Mouse (Mus musculus) kidney, embryonic 14.5 days (tissue): ENCODE results near the gene Mlycd. TPM values are rescaled to one million over a fixed set of nuclear protein-coding genes. Genes with fewer than 3 reads are reported as not detected.

Experiments used
- ATAC-seq: fragments of 200-750 bp; cut with Nextera tagmentation; 2 replicates; pipeline ENCODE4 v1.8.0; 2017; ENCODE audit warnings: moderate number of reproducible peaks, mild to moderate bottlenecking, moderate TSS enrichment, moderate library complexity; ENCODE audit not compliant: low FRiP score, low TSS enrichment
- H3K27ac ChIP-seq: fragments of 300-500 bp; sonication (generic); 2 replicates; pipeline ENCODE4 v1.5.1; 2014; ENCODE audit warnings: low read depth, mild to moderate bottlenecking, low read length, moderate library complexity, mixed read lengths
- H3K27me3 ChIP-seq: fragments of 300-500 bp; sonication (generic); 2 replicates; pipeline ENCODE4 v1.6.1; 2014; ENCODE audit warnings: mild to moderate bottlenecking, low read length; ENCODE audit not compliant: control insufficient read depth, insufficient read depth
- H3K36me3 ChIP-seq: fragments of 300-500 bp; sonication (generic); 2 replicates; pipeline ENCODE4 v1.6.1; 2014; ENCODE audit warnings: low read length, mixed read lengths; ENCODE audit not compliant: control insufficient read depth, insufficient read depth
- H3K4me1 ChIP-seq: fragments of 300-500 bp; sonication (generic); 2 replicates; pipeline ENCODE4 v1.6.1; 2014; ENCODE audit warnings: low read length, mixed read lengths; ENCODE audit not compliant: control insufficient read depth, insufficient read depth
- H3K4me2 ChIP-seq: fragments of 300-500 bp; sonication (generic); replicated peaks from 2 replicates; pipeline ENCODE4 v1.6.1; 2014; ENCODE audit warnings: low read depth, mild to moderate bottlenecking, low read length
- H3K4me3 ChIP-seq: fragments of 300-500 bp; sonication (generic); 2 replicates; pipeline ENCODE4 v1.5.1; 2014; ENCODE audit warnings: mild to moderate bottlenecking, low read length
- H3K9ac ChIP-seq: fragments of 300-500 bp; sonication (generic); 2 replicates; pipeline ENCODE4 v1.6.1; 2014; ENCODE audit warnings: low read depth, mild to moderate bottlenecking, low read length, moderate library complexity
- H3K9me3 ChIP-seq: fragments of 300-500 bp; sonication (generic); 2 replicates; pipeline ENCODE4 v1.6.1; 2016; ENCODE audit warnings: low read length; ENCODE audit not compliant: control insufficient read depth
- WGBS: fragments of 180-500 bp; shearing (Covaris S2); extraction: QIAGEN DNeasy Blood & Tissue Kit; methylation state at CpG from one replicate; pipeline ENCODE4 v1.1.7; 2014; 5-methylcytosine and 5-hydroxymethylcytosine counted together
- polyA plus RNA-seq: library from polyadenylated mRNA; unstranded; fragments of >200 nt; fragmentation: Nextera tagmentation; extraction: Ambion mirVana; gene quantifications from 2 replicates; pipeline ENCODE4 v1.2.1, GENCODE M21; 2014

Mlycd gene
- polyA plus RNA-seq, 1 experiment from 2014 or later, result 12.1 TPM

- no peak overlapping the region for H3K9ac ChIP-seq
- H3K9me3 ChIP-seq, result no peaks in the 10 kb centered on the region
- H3K4me1 ChIP-seq, result peaks cover 17% of the 10 kb centered on the region; the same call in 1 of the 2 replicates
- H3K36me3 ChIP-seq, result no peaks in the 10 kb centered on the region
- H3K4me2 ChIP-seq, result no peak overlapping the region
- H3K27me3 ChIP-seq, result no peaks in the 10 kb centered on the region
- no peak for ATAC-seq
- 72% methylated on average over 12 of the region's 12 CpGs for whole genome bisulfite sequencing
- no peak overlapping the region for H3K27ac ChIP-seq
- no peak overlapping the region for H3K4me3 ChIP-seq
These were observed 33.1 kb downstream of the Mlycd start for GRCm38 (mm10) chr8:119427634-119428349.

GRCm38 (mm10) chr8:119428350-119428740 lies 33.7 kb downstream of the Mlycd start:
- no peak overlapping the region for H3K27ac ChIP-seq
- peak; percentile 33; the same call in 1 of the 2 replicates for ATAC-seq

DNA sequence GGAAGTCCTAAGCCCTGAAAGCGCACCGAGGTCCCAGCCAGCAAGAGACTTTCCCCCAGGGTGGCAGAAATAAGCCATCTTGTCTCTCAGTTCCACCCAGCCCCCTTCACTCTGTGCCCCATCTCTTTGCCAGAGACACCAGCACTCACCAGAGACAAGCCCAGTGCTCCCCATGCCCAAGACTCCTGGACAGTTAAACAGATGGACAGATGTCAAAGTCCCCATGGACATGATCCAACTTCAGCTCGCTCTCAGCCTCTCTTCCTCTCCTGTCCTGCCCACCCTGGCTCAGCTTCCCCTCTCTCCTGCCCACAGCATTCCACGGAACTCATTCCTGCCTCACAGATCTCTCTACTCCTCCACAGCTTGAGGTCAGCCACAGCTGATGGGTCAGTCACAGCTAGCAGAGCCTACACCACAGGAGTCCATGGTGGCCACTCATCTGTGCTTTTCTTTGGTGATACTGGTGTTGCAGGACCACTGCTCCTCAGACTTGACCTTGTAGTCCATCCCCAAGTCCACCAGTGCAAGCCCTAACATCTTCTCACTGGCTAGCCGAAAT lies 34.2 kb downstream of the Mlycd start:
- Histone ChIP-seq H3K4me3 (no peak overlapping the region), H3K9me3 (no peaks in the 10 kb centered on the region), H3K27ac (no peak overlapping the region), H3K9ac (no peak overlapping the region), H3K4me1 (peaks cover 14% of the 10 kb centered on the region; the same call in 1 of the 2 replicates), H3K36me3 (no peaks in the 10 kb centered on the region), H3K27me3 (no peaks in the 10 kb centered on the region), H3K4me2 (no peak overlapping the region)
- ATAC-seq, result no peak
- 70% methylated on average over 5 of the region's 5 CpGs for WGBS

More at GRCm38 (mm10) chr8:119428350-119428740, 33.7 kb downstream of the Mlycd start:
- Histone ChIP-seq H3K4me3 (no peak overlapping the region), H3K36me3 (no peaks in the 10 kb centered on the region), H3K4me2 (no peak overlapping the region), H3K27me3 (no peaks in the 10 kb centered on the region), H3K9ac (no peak overlapping the region), H3K9me3 (no peaks in the 10 kb centered on the region), H3K4me1 (peaks cover 17% of the 10 kb centered on the region; the same call in 1 of the 2 replicates)
- WGBS, result 38% methylated on average over 7 of the region's 7 CpGs

DNA sequence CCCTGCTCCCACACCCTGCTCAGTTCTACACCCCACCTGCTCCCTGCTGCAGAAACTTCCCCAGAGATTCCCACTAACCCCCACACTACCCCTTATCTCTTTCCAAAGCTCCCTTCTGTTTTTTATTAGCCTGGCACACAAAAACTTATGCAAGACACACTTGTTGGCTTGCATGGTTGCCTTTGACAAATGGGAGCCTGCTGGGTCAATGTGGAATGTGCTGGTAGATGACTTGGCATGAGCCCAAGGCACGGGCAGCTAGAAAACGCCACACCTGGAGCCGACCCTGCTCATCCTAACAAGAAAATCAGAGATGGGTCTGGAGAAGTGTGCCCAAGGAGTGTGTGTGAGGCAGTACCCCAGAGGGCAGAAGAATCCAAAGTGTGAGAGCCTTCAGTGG lies 34.9 kb downstream of the Mlycd start:
- Histone ChIP-seq H3K27ac (no peak overlapping the region), H3K4me1 (peaks cover 7% of the 10 kb centered on the region; the same call in 1 of the 2 replicates), H3K9ac (no peak overlapping the region), H3K36me3 (no peaks in the 10 kb centered on the region), H3K27me3 (no peaks in the 10 kb centered on the region), H3K4me3 (no peak overlapping the region), H3K9me3 (no peaks in the 10 kb centered on the region), H3K4me2 (no peak overlapping the region)
- 86% methylated on average over 3 of the region's 3 CpGs for WGBS
- no peak for ATAC-seq

- no peaks in the 10 kb centered on the region for H3K9me3 ChIP-seq
- no peak overlapping the region for H3K4me3 ChIP-seq
- H3K9ac ChIP-seq, result no peak overlapping the region
- peaks cover 5% of the 10 kb centered on the region; the same call in 1 of the 2 replicates for H3K4me1 ChIP-seq
- H3K4me2 ChIP-seq, result no peak overlapping the region
- no peak overlapping the region for H3K27ac ChIP-seq
- WGBS, result 64% methylated on average over 8 of the region's 8 CpGs
- H3K36me3 ChIP-seq, result no peaks in the 10 kb centered on the region
- ATAC-seq, result no peak
- H3K27me3 ChIP-seq, result no peaks in the 10 kb centered on the region
These were observed 35.6 kb downstream of the Mlycd start for GRCm38 (mm10) chr8:119430250-119430649.

DNA sequence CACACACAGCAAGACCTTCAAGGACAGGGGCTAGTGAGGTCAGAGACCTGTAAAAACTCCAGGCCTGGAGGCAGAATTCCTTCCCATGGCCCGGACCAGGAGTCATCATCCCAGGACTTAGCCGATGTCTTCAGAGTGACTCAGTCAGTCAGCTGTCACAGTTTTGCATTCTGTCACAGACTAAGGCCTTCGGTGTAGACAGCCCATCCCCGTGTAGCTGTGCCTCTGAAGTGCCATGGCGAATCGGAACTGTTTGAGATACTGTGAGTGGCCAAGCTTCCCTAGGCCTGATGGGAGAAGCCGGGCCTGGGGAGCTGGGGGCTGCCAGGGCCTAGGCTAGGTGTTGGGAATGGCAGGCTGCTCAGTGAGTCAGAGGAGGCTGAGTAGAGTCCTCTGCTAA lies 36.0 kb downstream of the Mlycd start:
- Histone ChIP-seq H3K4me3 (no peak overlapping the region), H3K4me2 (no peak overlapping the region), H3K27ac (no peak overlapping the region), H3K9ac (no peak overlapping the region), H3K9me3 (no peaks in the 10 kb centered on the region), H3K4me1 (peaks cover 5% of the 10 kb centered on the region; the same call in 1 of the 2 replicates), H3K36me3 (no peaks in the 10 kb centered on the region), H3K27me3 (no peaks in the 10 kb centered on the region)
- no peak for ATAC-seq
- WGBS, result 85% methylated on average over 7 of the region's 7 CpGs

DNA sequence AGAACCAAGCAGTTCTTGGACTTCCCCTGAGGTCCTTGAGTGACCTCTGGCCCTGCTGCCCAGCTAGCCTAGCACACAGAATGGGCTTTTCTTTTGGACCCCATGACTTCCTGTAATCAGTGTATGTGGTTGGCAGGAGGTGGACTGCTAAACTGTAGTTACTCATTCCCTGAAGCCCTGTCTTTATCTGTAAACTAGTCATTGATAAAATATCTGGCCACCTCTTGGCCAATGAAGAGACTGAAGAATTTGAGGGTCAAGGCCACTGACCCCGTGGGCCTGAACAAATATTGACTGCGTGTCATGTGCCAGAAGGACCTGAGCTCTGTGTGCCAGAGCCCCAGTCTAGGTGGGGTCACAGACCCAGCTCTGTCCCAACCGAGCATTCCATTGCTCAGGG lies 37.7 kb downstream of the Mlycd start:
- Histone ChIP-seq H3K4me3 (no peak overlapping the region), H3K4me1 (peaks cover 10% of the 10 kb centered on the region), H3K9me3 (no peaks in the 10 kb centered on the region), H3K4me2 (no peak overlapping the region), H3K36me3 (no peaks in the 10 kb centered on the region), H3K27me3 (no peaks in the 10 kb centered on the region), H3K27ac (no peak overlapping the region), H3K9ac (no peak overlapping the region)
- ATAC-seq, result no peak
- WGBS, result 55% methylated on average over 3 of the region's 3 CpGs

- peaks cover 11% of the 10 kb centered on the region for H3K4me1 ChIP-seq
- H3K27ac ChIP-seq, result no peak within 1 kb of the TSS
- no peaks in the 10 kb centered on the region for H3K9me3 ChIP-seq
- ATAC-seq, result no peak
- H3K36me3 ChIP-seq, result no peaks in the 10 kb centered on the region
- no peak within 1 kb of the TSS for H3K9ac ChIP-seq
- H3K4me2 ChIP-seq, result no peak within 1 kb of the TSS
- H3K27me3 ChIP-seq, result no peaks in the 10 kb centered on the region
- no peak within 1 kb of the TSS for H3K4me3 ChIP-seq
- WGBS, result 86% methylated on average over 13 of the region's 13 CpGs
These were observed 39.0 kb downstream of the Mlycd start, which contains the start of gene Osgin1 for GRCm38 (mm10) chr8:119433582-119434174. Gene Osgin1 (plus strand): TSS chr8:119434124.

GRCm38 (mm10) chr8:119434569-119434968 lies 39.9 kb downstream of the Mlycd start:
- Histone ChIP-seq H3K4me1 (peaks cover 12% of the 10 kb centered on the region), H3K9ac (no peak overlapping the region), H3K27ac (no peak overlapping the region), H3K36me3 (no peaks in the 10 kb centered on the region), H3K4me3 (no peak overlapping the region), H3K4me2 (no peak overlapping the region), H3K27me3 (no peaks in the 10 kb centered on the region), H3K9me3 (no peaks in the 10 kb centered on the region)
- ATAC-seq, result no peak
- 71% methylated on average over 6 of the region's 6 CpGs for WGBS
